Mouse (Mus musculus) olfactory bulb, adult 2 months (tissue): ENCODE measurements around the gene Nedd4. TPM values are rescaled to one million over a fixed set of nuclear protein-coding genes. Genes with fewer than 3 reads are reported as not detected.

Experiments
- H3K27ac ChIP-seq: fragments of 200-500 bp; 2 replicates; pipeline ENCODE4 v1.5.1; 2012; ENCODE audit warnings: low read depth, low read length; ENCODE audit not compliant: insufficient read depth
- H3K4me1 ChIP-seq: fragments of 200-500 bp; 2 replicates; pipeline ENCODE4 v1.6.1; 2012; ENCODE audit warnings: low read length; ENCODE audit not compliant: control insufficient read depth, insufficient read depth
- H3K4me3 ChIP-seq: fragments of 200-500 bp; 2 replicates; pipeline ENCODE4 v1.5.1; 2012; ENCODE audit warnings: mild to moderate bottlenecking, low read depth, low read length, moderate library complexity; ENCODE audit not compliant: insufficient read depth
- CTCF ChIP-seq: fragments of 200-500 bp; IDR thresholded peaks from 2 replicates; pipeline ENCODE4 v1.5.1; 2012; ENCODE audit warnings: low read depth, mild to moderate bottlenecking, low read length, moderate library complexity; ENCODE audit not compliant: insufficient read depth
- POLR2A ChIP-seq: fragments of 200-500 bp; IDR thresholded peaks from 2 replicates; pipeline ENCODE4 v1.6.1; 2012; ENCODE audit warnings: mild to moderate bottlenecking, low read depth, low read length, moderate library complexity; ENCODE audit not compliant: insufficient read depth
- WGBS: fragments of 180-500 bp; shearing (Covaris S2); methylation state at CpG from one replicate; pipeline ENCODE4 v1.1.7; 2018; 5-methylcytosine and 5-hydroxymethylcytosine counted together
- polyA plus RNA-seq: library from polyadenylated mRNA; stranded (reverse); fragments of >200 nt; gene quantifications from 2 replicates; pipeline ENCODE4 v1.2.4, GENCODE M21; 2012; ENCODE audit warnings: low replicate concordance; ENCODE audit not compliant: missing spikeins, insufficient read depth, insufficient read length

Nedd4 gene
- polyA plus RNA-seq, 1 experiment, result 232 TPM

DNA sequence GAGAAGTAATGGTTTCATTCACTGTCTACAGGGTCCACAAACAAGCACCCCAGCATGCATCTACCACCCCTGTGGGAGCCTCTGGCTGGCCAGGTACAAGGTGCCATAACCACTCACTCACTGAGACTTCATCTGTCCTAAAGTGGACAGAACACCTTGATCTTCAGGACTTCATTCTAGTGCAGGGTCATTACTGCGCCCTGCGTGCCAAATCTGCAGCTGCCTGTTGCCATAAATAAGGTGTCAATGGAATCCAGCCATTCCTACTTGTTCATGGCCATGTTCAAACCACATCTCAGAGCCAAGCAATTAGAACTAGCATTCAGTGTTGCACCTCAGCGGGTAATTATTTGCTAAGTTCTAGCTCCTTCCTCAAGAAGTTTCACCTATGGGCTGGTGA lies 60.5 kb downstream of the Nedd4 start:
- Histone ChIP-seq H3K4me3 (no peak overlapping the region), H3K27ac (no peak overlapping the region), H3K4me1 (peaks cover 4% of the 10 kb centered on the region; the same call in 1 of the 2 replicates)
- TF ChIP-seq CTCF, result no peak
- no peak for TF ChIP-seq POLR2A
- WGBS, result 93% methylated on average over 3 of the region's 3 CpGs

DNA sequence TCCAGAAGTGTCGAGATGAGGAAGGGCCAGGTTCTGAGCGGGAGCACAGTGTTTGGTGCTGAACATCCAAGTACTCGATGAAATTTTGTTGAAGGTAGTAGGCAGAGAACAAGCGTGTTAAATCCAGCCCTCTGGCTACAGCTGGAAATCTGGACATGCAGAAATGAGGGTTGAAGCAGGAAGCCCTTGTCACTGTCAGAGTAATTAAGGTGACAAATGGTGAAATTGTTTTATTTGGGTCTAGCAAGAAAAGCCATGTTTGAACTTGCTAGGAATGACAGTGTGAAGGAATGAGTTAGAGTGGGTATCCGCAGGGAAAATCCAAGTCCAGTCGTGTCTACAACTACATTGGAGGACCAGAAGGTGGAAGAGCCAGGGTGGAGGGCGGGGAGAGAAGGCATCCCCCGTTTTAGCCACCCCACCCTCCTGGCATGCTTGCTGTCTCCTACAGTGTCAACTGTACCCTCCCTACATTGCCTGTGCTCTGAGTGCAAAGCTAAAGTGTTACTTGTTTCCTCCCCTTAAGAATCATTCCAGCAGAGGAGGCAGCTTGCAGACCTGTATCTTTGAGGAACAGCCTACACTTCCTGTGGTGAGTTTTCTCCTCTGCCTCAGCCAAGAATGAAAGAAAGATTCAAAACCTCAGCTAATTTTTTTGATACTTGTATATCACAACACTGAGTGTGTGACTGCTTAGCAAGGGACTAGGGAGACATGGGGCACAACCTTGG lies 62.5 kb downstream of the Nedd4 start:
- no peak overlapping the region for H3K27ac ChIP-seq
- no peak for TF ChIP-seq CTCF
- no peak for TF ChIP-seq POLR2A
- no peak overlapping the region for H3K4me3 ChIP-seq
- WGBS, result 66% methylated on average over 8 of the region's 8 CpGs
- H3K4me1 ChIP-seq, result peaks cover 4% of the 10 kb centered on the region; the same call in 1 of the 2 replicates

DNA sequence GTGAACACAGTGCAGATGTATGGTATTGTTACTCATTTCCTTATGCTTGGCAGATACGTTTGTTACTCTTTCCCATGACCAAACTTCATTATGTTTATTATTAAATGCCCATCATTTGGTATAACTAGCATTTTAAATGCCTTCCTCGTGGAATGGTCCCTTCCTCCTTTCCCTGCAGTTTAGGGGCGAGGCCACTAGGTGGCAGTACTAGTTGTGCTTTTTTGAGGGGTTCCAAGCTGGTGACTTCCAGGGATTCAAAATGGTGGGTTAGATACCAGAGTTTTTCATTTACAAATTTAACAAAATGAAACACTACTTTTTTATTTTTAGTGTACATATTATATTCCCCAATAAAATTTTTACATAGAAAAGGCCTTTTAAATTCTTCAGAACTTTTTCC lies 71.8 kb downstream of the Nedd4 start:
- H3K27ac ChIP-seq, result no peak overlapping the region
- no peak overlapping the region for H3K4me3 ChIP-seq
- 28% methylated on average over 3 of the region's 3 CpGs for WGBS
- H3K4me1 ChIP-seq, result no peaks in the 10 kb centered on the region
- no peak for TF ChIP-seq POLR2A
- no peak for TF ChIP-seq CTCF

DNA sequence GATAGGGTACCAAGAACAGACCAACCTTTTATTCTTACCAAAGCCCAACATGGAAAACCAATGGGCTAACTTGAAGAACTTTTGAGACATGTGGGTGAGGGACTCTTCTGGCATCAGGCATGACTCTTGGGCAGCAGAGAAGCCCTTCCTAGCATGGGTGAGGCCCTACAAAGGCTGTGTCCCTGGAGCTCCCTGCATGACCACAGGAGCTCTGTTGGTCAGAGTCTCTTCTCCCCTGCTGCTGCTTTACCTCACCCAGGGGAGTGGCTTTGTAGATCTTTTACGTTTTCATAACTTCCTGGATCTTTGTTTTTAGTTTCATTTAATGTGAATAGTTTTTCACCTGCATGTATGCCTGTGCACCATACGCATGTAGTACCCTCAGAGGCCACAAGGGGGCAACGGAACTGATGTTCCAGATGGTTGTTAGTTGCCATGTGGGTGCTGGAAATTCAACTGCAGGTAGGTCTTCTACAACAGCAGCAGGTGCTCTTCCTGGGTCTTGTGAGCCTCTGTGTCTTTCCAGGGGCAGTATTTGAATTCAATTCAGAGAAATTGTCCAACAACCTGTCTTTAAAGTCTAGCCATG lies 73.8 kb downstream of the Nedd4 start:
- Histone ChIP-seq H3K27ac (no peak overlapping the region), H3K4me1 (no peaks in the 10 kb centered on the region), H3K4me3 (no peak overlapping the region)
- 74% methylated on average over 3 of the region's 3 CpGs for WGBS
- no peak for TF ChIP-seq POLR2A
- peak; percentile 31; the same call in 1 of the 2 replicates for TF ChIP-seq CTCF

DNA sequence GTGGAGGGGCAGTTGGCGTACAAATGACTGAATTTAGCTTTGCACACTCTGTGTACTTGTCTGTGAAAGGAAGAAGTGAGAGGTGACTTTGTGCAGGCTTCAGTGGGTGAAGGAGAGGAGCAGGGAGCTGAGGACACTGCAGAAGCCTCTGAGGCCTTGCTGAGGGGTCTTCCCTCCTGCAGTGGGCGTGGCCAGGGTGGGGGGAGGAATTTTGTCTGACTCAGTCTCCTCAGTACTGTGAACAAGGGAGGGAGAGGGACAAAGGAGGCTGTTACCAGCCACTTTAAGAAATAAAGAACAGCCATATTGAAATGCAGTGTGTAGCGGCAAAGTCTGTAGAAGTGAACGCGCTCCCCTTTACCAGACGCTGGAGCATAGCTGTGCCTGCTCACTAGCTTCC lies 79.1 kb downstream of the Nedd4 start:
- no peak overlapping the region for H3K4me3 ChIP-seq
- WGBS, result 85% methylated on average over 6 of the region's 6 CpGs
- no peaks in the 10 kb centered on the region for H3K4me1 ChIP-seq
- TF ChIP-seq POLR2A, result no peak
- TF ChIP-seq CTCF, result no peak
- no peak overlapping the region for H3K27ac ChIP-seq

DNA sequence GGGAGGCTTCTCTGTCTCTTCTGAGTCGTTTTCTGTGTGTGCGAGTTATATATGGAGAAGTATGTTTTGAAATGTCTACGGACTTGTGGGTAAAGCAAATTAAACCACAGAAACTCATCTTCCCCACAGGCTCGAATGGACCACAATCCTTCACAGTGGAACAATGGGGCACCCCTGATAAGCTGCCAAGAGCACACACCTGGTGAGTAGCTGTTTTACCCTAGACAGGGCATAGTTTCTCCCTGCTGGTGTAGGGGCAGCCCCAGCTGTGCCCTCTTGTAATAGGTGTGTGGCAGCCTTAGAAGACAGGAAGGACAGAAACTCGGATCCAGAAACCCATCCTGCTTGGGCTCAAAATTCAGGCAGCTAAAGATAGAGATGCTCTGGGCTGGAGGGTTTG lies 84.1 kb downstream of the Nedd4 start:
- Histone ChIP-seq H3K27ac (no peak overlapping the region), H3K4me1 (no peaks in the 10 kb centered on the region), H3K4me3 (no peak overlapping the region)
- no peak for TF ChIP-seq CTCF
- TF ChIP-seq POLR2A, result no peak
- WGBS, result 70% methylated on average over 5 of the region's 5 CpGs

DNA sequence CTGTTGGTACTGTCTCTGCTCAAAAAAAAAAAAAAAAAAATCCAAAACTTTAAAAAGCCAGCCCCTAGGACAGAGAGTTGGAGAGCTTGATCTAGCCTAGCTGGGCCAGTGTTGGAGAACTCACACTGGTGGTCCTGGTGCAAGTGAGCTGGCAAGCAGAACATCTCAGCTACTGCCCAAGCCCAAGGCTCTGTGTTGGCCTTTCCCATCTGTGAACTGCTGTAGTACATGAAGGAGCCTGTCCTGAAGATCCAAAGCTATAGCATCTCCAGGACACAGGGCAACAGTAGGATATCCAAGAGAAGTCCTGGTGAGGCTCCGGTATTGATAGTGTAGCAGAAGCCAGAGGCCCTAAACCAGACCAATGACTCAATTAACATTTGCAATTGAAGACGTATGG lies 88.1 kb downstream of the Nedd4 start:
- no peak for TF ChIP-seq CTCF
- no peak for TF ChIP-seq POLR2A
- WGBS, result 74% methylated on average over 2 of the region's 2 CpGs

DNA sequence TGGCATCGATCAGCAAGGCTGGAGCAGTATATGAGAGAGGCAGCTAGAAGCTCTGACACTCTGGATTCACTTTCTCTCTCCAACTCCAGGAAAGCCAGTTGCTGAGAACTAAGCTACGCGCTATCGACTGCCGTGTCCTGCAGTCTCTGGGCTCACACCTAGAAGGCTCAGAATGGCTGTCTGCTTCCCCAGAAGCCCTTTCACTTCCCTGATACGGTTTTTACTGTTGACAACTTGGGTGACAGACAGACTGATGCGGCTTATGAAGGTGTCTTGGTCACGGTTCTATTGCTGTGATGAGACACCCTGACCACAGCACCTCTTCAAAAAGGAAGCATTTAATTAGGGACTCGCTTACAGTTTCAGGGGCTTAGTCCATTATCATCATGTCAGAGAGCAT lies 90.5 kb downstream of the Nedd4 start:
- TF ChIP-seq POLR2A (no peak), CTCF (no peak)
- H3K4me1 ChIP-seq, result peaks cover 4% of the 10 kb centered on the region
- H3K4me3 ChIP-seq, result no peak overlapping the region
- H3K27ac ChIP-seq, result no peak overlapping the region
- WGBS, result 68% methylated on average over 9 of the region's 9 CpGs

More for the DNA sequence above, 88.1 kb downstream of the Nedd4 start:
- peaks cover 4% of the 10 kb centered on the region for H3K4me1 ChIP-seq
- H3K4me3 ChIP-seq, result no peak overlapping the region
- H3K27ac ChIP-seq, result no peak overlapping the region

DNA sequence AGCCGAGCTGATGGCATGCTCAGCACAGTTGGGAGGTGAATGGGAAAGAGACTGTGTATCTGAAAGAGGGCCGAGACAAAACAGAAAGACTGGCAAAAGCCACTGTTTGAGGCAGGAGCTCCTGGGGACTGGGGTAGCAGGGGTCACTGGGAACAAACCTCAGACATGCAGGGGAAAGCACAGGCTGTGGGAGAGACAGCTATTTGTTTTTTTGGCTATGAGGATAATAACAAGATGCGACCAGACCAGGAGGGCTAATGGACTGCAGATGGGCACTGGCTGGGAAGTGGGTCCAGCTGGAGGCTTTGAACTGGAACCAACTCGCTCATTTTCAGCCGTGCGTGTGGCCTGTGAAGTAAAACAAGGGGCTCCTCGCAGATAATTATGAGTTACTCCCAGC lies 91.6 kb downstream of the Nedd4 start:
- H3K27ac ChIP-seq, result no peak overlapping the region
- TF ChIP-seq POLR2A (no peak), CTCF (no peak)
- H3K4me3 ChIP-seq, result no peak overlapping the region
- peaks cover 4% of the 10 kb centered on the region for H3K4me1 ChIP-seq
- WGBS, result 18% methylated on average over 7 of the region's 7 CpGs
